Mouse (Mus musculus): ENCODE data around the gene Dock2.

Gene Dock2

DNA sequence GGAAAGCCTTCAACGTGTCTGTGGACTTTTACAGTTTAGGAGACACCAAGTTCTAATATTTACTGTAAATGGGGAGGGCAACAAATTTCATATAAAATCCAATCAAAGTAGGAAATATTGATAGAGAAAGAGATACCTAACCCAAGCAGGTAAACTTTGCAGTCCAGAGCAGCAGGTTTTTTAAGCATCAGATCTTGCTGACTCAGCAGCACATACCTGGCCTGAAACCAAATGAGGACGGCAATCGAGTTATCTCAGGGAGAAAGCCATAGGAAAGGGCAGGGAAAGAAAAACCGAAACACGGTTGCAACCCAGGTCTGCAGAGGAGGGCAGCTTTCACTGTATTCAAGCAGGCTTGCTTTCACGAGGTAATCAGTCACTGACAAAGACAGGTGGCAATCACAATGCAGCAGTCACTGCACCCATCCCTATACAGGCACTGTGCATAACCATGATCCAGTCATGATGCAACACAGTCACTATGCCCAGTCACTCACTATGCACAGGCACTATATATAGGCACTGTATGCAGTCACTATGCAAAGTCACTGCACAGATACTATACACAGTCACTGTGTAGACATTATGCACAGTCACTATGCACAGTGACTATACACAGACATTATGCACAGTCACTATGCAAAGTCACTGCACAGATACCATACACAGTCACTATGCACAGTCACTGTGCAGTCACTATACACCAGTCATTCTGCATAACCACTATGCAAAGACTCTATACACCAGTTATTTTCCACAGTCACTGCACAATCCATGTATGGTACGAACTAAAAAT lies 258.4 kb downstream of the Dock2 start:
- DNase-seq, result no peak

DNA sequence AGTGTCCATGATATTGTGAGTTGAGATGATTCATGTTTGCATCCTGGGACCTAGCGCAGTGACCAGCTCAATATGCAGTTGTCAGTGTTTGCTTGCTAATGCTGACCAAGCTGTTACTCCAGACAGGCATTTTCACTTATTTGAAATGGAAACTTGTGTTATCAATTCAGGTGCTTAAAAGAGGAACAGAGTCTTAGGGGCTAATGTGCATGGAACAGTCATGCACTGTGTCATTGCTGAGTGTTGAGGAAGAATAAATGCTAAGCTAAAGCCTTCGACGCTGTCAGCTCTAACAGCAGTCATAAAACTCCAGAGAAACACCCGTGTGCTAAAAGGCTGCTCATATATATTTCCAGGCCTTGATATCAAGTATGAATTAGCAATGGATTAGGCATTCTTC lies 259.1 kb downstream of the Dock2 start:
- no peak for DNase-seq

DNA sequence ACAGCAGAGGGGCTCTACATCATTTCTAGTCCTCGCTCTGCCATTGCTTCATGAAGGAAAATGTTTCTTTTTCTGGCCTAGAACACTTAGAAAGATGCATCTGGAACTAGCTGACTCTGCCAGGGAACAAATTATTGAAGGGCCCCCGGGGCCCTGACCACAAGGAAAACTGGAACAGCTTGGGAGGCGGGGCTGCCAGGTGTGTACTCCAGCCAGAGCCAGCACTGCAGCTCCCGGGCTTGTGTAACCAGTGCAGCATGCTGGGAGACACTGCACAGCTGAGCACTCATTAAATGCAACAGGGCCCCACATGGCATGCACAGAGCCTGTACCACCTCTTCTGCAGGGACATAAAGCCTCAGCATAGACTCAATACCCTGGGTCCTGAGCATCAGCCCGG lies 265.1 kb downstream of the Dock2 start:
- DNase-seq, result no peak

DNA sequence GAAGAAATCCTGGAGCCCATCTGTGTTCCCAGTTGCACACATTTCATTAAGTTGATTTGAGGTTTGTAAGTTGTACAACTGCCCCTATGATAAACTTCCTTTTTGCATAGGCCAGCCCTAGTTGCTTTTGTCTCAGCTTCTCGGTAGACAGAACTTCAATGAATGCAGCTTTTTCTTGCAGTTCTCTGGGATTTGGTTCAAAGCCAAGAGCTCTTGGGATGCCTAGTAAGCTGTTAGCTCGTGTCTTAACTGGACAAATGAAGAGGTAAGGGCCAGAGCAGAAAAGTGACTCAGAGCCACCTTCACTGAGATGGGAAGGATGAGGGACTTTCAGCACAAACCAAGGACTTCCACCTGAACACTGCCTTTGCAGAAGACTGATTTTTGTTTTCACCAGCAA lies 266.7 kb downstream of the Dock2 start:
- DNase-seq, result no peak

DNA sequence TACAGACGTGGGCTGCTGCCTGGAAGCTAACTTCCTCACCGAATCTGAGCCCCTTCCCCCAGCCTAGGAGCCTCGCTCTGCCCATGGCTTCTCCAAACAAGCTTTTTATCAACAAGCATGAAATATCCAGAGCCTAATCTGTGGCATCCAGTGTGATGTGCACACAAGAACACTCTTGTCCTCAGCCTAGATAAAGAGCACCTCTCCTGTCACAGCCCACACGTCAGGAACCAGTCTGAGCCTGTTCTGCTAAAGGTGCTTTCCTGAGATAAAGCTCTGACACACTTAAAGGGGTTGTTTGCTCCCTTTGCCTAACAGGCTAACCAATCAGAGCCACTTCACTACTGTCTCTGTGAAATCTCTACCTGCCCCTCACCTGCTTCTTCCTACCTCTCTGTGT lies 268.4 kb downstream of the Dock2 start:
- no peak for DNase-seq

DNA sequence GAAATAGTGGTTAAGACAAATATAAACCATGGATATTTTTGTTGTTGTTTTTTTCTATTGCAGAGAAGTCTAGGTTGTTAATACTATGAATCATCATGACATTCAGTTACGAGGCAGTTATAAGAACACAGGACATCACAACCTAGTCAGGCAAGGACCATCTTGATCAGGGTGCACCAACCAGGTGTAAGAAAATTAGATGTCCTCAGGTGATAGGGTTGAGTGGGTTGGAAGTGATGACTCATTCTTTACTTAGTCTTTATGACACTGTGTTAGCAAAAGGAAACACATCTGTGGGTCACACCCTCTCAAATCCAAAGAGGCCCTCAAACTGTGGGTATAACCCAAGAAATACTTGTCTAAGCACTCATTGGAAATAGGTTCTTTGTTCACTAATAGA lies 277.3 kb downstream of the Dock2 start:
- no peak for DNase-seq

DNA sequence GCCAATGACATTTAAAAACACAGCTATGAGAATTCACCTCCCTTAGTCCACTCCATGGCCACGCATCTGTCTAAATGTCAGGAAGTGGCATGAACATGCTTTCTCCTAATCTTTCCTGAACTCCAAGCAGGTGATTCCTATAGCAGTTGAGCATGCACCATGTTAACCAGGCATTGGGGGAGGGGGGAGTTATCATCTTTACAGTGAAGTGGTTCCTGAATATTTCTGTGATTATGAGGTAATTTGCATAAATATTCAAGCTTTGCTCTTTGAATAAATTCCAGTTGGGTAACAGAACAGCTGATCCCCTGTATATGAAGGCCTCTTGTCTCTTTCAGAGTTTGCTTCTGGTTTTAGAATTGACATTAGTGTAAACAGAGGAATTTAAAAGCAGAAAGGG lies 284.0 kb downstream of the Dock2 start:
- DNase-seq, result no peak

DNA sequence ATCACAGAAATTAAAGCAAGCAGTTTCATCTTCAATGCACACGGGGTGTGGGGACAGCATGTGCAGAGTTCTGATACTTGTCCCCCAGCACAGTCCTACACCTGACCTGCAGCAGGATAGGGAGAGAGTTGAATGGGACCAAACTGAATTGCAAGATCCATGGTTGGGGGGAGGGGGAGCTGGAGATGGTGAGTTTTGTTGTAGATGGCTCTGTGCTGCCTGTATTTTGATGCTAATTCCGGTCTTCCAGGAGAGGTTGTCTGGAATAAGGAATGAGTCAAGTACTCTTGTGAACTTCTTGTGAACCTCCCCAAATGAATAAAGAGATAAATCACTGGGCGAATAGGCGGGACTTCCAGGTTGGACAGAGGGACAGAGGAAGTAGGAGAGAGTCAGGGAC lies 289.0 kb downstream of the Dock2 start:
- no peak for DNase-seq

DNA sequence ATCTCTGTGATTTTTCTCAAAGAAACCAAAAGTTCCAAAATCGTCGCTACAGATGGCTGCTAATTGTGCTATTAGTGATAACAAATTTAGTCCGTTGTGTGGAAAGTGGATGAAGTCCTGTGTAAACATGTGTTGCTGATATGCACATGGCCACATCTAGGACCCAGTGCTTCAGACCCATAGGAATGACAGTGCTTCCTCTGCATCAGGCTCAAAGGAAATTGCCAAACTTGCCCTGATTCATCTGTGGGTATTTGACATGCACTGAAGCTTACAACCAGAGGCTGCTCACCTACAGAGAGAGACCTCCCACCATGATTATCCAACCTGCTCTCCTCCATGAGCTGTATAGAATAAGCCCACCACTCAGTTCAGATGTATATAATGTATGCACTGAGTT lies 290.7 kb downstream of the Dock2 start:
- no peak for DNase-seq

DNA sequence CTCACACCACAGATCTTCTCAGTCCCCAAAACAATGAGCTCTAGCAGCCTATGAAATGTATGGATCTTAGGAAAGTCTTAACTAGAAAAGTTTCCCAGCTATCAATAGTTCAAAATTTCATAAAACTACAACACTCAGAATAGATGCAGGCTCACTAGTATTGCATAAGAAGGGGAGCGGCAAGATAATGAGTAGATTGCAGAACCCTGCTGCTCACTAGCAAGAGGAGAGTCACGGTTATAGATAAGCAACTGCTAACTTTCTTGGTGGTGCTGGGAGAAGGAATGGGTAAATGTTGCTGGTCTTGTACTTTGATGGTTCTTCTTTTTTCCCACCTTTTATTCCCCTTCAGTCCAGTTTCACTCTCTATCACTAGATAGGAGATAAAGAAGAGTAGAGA lies 291.5 kb downstream of the Dock2 start:
- no peak for DNase-seq

DNA sequence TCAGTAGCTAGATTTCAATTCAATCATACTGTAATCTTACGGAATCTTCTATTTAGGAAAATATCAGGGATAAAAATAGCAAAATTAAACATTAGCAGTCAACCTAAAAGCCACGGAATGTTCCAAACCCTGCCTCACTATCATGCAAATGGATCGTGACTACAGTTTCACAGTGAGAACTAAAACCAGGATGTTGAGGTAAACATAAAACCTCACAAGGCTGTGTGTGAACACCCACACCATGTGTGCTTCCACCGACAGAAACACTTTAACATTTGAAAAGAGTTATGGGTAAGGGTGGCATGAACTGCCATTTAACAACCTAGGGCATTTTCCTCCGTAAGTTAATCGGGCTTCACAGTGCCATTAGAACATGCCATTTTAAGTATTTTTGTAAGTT lies 294.1 kb downstream of the Dock2 start:
- no peak for DNase-seq

DNA sequence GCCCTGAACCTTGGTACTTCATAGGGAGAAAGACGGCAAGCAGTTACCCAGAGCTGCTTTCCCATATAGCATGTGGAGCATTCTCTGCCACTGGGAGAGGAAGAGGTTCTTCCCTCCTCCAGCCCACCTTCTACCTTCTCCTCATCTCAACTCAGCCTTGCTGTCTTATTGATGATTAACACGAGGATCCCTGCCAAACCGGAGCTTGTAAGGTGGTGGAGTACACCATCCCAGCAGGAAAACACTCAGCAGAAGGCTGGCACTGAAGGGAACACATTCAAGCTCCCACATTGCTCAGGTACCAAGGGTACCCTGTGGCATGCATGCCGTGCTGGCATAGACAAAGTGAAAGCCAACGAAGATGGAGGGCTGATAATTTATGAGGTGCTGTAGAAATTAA lies 304.4 kb downstream of the Dock2 start:
- no peak for DNase-seq

DNA sequence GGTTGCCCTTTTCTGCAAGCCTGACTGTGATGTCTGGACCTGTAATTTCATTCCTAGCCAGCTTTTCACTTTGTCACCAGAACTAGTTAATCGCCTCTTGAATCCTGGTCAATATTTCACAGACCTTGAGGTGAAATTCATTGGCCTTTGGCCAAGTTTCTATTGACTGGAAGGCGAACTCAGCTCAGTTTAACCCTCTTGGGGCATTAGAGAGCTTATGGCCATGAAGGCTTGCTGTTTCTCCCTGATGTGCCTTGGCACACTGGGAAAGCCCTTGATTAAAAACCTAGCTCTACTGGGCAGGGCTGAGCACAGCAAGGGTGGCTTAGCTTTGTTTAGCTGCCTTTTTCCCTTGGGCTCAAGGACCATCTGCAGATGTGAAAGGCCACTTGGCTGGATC lies 313.9 kb downstream of the Dock2 start:
- DNase-seq, result no peak

DNA sequence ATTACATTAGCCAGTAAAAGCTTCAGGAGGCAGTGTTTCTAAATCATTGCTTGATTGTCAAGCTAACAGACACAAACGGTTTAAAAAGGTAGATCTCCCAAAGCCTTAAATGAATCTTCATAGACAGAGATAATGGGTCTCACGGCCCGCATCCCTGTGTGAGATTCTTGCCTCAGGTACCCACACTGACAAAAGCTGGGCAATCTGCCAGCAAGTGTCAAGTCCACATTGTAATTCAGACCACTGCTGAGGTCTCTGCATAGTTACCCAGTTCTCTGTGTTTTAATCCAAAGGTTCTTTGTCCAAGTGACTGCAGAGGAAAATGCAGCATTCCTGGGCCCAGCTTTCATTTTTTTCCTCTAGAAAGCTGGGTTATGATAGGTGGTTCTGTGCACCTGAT lies 315.1 kb downstream of the Dock2 start:
- no peak for DNase-seq

DNA sequence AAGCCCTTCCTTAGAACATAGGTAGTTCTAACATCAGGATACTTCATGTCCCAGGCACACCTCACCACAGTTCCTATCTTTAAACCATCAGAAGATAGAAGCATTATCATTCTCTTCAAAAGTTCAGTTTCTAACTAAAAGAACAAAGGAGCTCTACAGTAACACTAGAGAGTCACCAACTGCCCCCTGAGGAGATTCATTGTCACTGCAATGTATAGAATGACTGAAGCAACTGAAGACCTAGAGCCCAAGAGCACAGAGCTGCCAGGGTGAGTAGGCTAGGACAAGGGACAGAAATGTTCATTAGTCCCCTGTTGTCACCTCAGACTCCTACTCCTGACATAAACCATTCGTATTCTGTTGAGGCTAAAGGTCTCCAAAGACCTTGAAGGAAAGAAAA lies 316.6 kb downstream of the Dock2 start:
- DNase-seq, result no peak

DNA sequence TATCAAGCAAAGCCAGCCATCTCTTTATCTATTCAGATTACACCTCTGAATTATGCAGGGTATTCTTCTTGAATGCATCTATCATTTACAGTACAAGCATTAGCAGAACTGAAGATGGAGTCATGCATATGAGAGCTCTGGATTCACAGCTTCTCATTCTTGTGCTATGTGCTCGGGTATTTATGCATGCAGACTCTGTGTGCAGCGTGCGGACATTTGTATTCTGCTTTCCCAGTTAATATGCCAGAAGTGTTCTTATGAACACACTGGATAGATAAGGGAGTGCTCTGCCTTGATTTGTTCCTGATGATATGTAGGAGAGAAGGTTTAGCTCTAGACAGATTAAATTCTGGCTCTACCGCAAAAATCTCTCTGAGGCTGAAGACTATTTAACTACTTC lies 333.7 kb downstream of the Dock2 start:
- no peak for DNase-seq

DNA sequence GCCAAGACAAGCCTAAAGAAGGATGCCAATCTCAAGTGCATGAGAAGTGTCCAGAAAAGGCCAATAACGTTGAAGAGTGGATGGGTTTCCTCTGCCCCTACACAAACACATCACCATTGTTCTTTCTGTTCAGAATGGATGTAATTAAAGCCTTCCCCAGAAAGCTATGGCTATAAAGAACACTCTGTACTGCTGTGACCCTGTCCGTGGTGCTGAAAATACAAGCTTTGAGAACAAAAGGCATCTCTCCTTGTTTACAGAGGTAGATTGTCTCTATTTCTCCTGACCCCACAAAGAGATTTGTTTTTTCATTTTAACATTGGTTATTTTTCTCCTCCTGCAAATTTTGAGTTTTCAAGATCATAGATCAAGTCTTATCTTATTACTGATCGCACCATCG lies 335.8 kb downstream of the Dock2 start:
- no peak for DNase-seq

DNA sequence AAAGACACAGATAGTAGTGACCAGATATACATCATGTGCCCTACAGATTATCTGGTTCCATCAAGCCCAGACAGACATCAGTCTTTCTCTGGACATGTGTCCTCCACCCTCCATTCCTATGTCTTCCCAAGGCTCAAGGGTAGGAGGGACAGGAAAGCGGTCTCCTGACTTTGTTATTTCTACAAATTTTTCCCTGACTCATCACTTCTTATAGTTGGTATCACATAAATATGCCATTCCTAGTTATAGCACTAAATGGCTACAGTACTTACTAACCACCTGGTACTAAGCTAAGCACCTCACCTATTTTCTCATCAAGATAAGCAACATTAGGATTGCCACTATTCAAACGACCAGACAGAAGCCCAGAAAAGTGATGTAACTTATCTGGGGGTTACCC lies 345.3 kb downstream of the Dock2 start:
- no peak for DNase-seq

DNA sequence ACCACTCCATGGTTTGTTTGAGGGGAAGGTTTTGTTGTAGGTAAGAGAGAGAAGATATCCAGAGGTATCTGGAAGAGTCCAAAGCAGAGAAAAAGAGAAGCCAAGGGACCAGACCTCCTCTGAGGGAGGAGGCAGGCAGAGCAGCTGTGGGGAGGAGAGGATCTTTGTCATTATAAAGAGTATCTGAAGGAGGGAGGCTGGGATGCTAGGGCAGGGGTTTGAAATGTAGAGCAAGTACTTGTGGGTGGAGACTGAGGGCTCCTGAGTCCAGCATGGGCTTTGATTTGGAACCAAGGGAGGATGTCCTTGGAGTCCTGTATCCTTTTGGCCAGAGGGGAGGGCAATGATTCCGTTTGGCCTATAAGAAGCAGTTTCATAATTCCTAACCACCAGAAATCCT lies 346.2 kb downstream of the Dock2 start:
- no peak for DNase-seq

DNA sequence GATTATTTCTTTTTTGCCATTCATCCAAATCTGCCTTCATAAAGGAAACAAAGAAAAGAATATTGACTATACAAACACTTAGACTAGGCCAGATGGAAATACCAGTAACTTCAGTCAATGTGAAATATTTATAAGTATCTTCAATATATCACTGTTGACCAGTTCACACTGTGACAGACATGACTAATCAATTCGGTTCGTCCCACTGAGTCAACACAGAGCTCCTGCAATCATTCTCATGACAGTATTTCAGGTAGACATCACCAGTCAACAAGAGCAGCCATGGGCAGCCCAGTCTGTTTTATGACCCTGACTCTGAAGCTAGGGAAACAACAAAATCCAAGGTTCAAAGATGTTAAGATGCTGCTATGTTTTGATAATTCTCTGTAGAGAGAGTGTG lies 351.7 kb downstream of the Dock2 start:
- DNase-seq, result no peak

DNA sequence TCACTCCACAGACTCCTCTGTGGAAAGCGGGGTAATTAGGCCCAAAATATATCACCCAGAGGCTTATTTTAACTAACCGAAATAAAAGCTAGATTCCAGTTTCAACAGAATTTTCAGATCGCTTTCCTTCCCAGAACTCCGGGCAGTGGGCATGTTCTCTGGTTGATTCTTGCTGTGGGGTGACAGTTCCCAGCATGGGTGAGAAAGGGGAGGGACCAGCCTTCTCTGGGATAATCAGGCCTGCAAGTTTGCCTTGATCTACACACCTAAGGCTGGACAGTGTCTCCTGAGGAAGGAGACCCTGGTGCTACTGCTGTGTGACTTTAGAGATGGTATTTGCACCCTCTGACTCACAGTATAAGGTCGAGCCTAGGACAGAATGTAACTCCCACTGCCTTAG lies 352.3 kb downstream of the Dock2 start:
- no peak for DNase-seq

DNA sequence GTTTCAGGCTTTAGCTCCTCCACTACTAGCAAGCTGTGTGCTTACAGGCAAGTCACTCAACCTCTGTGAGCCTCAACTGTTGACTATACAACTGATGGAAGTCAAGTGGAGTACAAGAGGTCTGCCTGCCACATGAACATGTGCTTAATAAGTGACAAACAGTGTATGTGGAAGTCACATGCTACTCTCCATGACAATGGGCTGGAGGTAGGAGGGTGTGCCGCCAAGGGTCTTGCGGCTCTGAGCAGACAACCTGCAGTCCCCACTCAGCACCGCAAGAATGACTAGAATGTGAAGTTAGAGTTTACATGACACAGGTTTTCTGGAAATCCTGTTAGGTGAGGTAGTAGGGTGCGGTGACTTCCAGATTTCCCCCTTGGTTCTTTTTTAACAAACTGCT lies 352.8 kb downstream of the Dock2 start:
- DNase-seq, result no peak

DNA sequence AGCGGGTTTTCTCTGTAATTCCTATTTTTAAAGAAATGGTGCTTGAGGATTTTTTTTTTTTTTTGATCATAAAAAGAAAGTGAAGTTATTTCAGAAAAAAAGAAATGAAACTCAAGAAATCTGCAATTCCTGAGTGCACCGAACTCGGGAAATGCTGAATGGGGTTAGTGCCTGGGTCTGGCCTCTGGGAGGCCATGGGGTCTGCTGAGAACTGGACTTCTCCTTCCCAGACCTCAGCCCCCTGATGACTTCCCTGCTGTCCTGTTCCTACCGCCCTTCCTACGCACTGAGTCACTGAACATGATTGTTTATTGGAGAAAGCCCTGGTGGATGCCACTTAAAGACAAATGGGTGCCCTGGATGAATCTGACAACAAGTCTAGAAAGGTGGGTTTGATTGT lies 356.5 kb downstream of the Dock2 start:
- DNase-seq, result no peak

DNA sequence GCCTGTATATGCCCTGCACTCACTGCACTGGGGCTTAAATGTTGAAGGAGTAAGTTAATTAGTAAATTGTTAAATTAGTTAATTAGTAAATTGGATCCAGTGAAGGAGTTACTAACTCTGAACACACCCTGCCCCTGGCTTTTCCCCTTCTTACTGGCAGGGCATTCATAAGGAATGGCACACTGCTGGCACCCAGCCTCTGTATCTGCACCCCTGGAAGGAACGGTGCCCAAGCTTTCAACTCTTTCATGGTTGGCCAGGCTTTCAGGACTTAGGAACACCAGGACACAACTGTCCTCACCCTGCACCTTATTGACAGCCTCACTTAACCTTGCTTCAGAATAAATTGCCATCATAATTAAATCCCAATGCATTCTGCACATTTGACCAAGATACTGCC lies 359.1 kb downstream of the Dock2 start:
- DNase-seq, result no peak

DNA sequence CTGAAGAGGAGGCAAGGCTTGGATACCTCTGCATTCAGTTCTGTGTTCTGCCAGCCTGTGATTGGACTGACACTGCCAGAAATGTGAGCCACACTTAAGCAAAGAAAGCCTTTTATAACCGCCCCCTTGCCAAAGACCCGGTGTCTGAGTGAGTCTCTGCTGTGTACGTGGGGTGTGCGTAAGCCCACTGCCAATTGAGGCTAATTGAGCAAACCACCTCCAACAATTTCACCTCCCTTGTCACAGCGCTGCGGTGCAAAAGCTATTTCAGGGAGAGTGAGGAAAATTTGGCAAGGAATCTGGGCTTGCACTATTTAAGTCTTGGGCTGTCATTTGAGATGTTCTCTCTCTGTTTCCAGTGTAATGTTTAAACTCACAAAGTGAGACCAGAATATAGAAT lies 362.6 kb downstream of the Dock2 start:
- no peak for DNase-seq

DNA sequence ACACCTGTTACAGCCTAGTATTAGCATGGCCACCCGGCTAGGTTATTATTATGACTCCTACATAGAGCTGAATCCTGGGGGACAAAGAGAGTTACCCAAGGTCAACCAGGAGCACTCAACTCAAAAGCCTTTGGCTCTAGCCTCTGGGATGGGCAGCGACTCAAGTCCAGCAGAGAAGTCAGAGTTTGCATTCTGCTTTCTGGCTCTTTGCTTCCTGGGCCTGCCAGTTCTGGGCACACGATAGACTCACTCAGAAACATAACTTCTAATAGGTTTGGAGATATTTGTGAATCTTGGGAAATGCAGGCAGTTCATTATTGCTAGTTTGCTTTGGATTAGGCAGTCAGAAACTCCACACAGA lies 367.1 kb downstream of the Dock2 start:
- no peak for DNase-seq

All from spleen, adult 18-20 months (tissue).